Mouse (Mus musculus) kidney, adult 11 months (tissue): ENCODE measurements around the gene Vsx1.

ENCODE experiments used
- DNase-seq: peaks from one replicate; pipeline ENCODE4 v3.0.0; 2022

Gene Vsx1

DNA sequence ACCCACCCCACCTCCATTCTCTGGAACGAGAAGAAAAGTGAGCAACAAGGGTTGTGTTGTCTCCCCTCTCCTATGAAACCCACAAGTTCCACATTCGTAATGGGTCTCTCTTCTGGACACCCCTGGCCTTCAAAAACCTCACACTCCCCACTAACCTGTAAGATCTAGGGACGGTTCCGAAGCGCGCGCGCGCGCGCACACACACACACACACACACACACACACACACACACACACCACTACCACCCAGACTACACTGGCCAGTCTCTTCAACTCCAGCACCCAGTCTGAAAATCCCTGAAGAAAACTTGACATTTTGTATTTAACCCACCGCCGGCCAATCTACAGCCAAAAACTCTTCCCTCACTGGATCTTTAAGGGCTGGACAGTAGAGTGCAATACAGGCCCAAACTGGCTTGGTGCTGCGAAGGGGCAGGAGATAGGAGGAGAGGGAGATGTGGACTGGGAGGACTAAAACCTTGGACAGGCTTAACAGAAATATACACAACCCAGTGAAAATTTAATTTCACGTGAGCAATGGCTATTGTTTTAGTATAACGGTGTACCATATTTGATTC, at the start of gene Vsx1:
Gene Vsx1, minus strand, starts transcription at position 138 of the 578 bp plus-strand sequence.
- DNase-seq = no peak

DNA sequence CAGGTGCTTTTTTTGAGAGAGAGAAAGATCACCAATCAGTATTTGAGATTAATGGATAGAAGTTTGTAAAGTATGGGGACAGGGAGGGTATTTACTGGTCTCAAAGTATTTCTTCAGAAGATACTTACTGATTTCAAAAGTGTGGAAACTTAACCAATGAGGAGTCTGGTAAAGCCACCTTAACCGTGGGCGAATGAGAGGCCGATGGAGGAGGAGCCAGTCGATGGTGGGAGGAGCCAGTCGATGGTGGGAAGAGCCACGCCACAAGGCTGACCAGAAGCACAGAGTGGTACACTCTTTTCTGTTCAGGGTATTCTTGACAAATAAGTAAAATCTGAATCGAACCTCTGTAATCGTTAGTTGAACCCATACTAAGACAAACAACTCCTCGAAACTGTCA, 48.7 kb upstream of the Vsx1 start:
- DNase-seq = no peak

DNA sequence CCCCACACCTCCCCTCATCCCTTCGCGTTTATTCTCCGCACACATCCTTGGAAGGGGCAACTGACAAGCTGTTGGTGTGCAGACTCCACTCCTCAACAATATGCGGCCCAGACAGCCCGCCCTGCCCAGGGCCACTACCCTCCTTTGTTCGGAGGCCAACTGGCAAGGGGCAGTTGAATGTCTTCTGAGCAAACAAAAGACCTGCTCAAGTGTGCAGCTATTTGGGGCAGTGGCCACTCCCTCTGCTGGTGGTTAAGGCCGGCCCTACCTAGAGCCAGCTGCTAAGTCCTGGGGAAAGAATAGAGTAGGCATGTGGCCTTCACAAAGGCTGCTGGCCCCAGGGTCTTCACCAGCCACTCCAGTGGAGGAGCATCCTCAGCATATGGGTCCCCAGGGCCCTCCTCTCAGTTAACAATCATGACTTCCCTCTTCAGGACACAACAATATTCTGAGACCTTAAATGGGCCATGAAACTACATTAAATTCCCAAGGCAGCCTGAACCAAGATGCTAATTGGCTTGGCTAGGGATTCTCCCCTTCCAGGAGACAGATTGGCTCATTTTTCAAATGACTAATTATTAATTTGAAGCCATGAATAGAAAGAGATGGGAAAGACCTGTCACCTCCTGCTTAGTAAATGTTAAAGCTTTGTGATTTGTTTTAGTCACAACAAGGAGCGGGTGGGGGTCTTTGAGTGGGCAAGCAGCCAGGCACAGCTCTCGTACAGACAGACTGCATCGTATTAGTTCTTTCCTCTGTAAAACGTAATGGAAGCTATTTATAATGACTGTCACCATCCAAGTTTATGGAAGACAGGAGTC, 46.8 kb upstream of the Vsx1 start:
- DNase-seq = no peak

DNA sequence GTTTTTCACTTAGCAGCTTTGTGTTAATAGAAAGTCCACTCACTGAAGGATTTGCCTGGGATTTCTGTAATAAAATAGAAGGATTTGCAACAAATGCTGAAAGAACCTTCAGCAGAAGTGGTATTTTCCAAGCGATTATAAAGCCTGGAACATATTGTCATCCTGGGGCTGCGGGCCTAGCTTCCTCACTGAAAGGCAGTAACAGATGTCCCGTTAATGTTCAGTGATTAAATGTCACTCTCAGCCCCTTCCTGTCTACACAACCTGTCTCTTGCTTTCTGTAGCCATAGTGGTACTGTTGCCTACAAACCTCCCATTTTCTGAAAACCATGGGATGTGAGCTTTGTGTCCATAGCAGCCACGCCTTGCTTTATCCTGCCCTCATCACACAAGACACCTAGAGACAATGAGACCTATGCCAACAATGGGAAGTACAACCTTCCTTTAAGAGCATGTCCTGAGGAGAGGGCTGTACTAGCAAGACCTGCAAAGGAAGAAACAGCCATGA, 23.1 kb upstream of the Vsx1 start:
- no peak for DNase-seq

DNA sequence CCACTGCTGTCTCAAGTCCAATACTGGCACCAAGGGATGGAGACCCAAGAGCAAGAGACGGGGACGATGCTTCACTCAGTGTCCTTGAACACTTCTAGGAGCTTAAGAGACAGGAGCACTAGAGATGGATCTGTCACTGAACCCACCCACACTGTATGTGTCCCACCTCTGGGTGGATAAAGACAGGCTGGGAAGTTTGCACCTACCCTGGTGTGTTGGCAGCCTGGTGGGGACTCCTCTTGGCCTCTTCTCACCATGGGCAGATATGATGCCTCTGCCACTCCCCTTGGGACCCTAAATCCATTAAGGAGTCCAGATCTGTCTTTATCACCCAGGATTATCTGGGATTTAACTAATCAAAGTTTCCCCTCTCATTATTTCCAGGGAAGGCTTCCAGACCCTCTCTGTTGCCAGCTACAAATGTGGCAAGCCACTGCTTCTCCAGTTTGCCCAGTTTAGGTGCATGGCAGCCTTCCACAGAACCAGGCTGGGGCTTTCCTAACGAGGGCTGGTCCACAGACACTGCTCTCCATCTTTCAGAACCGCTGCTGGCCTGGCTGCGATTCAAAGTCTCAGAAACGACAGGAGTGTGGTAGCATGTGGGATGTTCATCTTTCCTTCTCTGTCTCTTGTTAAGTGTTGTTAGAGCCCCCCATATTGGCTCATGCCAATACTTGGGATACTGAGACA, 2.5 kb upstream of the Vsx1 start:
- DNase-seq = no peak

DNA sequence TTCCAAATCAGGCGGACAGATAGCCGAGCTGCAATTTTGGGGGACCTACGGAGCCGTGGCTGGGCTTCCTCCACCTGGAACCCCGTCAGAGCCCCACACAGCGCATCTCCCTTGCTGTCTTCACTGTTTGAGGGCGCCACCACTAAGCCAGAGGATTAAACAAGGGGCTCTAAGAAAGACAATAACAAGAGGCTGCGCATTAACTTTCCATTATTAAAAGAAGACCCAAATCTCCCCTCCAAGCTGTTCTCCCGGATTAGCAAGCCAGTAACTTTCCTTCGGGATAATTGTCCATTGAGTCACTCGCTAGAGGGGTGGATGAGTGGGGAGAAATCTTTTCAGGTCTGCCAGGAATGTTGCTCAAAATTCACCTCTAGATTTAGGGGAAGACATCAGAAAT, 1.1 kb upstream of the Vsx1 start:
- DNase-seq = no peak

DNA sequence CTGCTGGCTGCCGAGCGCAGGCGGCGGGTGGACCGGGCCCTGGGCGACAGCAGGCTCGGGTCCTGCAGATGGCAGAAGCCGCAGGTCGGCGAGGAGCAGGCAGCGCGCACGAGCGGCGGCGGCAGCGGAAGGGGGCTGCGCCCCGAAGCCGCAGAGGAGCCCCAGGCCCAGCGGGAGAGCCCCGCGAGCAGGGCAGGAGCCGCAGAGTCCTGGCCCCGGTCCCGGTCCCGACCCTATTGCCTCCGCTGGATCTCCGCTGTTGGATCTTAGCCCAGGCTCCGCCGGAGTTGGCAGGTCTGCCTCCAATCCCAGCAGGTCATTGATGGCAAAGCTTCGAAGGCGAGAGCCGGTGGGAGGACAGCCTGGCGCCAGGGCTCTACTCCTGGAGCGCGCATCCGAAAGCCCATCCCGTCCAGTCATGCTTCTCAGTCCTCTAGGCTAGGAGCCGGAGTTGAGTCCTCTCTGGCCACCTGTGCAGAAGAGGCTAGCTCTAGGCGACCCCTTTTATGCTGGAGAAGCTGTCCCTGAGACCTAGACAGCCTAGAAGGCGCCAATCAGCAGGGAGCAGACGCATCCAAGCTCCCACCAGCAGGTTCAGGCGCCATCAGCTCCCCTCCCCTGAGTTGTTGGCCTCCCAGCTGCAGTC, 496 bp downstream of the Vsx1 start:
- peak; percentile 44 for DNase-seq

DNA sequence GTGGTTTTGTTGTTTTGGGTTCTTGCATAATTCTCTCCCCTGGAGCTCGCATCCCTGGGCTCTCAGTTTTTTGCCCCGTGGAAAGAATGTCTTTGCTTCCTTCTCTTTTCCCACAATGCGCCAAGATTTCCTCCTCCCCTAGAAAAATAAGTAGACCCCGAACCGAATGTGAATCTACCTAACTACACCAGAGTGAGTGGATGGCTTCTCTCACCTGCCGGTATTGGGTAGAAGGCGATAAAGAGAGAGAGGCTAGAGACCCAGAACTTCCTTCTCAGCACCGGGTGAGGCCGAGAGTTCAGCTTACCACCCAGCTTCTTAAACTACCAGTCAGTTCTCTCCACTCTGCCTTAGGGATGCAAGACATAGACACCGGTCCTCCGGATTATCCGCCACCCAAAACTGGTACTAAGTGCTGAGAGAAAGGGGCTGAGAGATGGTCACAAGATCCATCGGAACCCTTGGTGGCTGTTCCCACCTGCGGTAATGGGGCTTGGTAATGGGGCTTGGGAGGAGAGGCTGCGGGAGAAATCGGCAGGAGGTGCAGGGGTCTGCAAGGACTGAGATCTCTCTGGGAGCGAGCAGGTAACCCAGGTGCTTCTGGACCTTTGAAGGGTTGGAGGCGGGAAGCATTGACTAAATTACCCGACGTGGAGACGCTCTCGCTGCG, 1.2 kb downstream of the Vsx1 start:
- DNase-seq = no peak

DNA sequence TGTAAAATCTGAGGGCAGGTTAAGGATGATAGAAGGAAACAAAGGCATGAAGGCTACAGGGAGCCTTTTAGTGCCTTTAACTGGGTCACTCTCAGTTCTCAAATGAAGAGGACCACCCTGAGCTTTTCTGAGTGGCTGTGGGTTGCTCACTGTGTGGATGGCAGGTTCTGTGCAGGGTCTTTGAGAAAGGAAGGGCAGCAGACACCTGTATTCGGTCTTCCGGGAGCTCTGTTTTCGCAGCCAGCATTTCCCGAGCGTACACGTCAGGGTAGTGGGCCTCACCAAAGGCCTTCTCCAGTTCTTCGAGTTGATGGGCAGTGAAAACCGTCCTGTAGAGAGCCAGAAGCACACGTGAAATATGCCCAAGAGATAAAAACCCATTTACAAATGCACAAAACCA, 3.8 kb downstream of the Vsx1 start:
- DNase-seq = no peak

DNA sequence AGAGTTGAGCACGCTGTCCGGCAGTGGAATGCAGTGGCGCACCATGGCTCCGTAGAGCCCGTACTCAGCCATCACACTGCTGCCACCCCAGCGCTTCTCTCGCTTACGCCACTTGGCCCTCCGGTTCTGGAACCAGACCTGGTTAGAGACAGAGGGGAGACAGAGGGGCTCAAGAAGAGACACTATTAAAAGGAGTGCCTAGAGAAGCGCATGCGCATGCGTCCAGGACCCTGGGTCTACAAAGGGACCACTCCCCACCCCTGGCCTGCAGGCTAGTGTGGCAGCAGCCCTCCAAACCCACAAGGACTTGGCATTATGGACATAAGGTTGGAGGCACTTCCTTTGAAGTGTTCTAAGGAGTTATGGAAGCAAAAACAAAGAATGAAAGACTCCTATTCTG, 4.7 kb downstream of the Vsx1 start:
- DNase-seq = no peak

DNA sequence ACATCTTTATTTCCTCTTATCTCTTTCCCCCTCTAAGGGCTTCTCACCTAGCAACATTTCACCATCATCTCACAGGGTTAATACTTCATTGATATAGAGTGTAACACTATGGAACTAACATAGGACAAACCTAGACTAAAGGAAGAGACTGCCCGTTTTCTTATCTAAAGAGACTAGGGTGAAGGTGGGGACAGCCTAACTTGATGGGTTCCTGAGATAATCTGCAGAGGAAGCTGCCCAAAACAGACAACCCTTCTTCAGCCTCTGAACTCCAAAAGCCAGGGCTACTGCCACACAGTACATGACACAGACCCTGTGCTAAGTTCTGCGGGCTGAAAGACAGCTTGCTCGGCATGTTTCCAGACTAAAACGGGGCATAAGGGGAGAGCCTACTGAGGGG, 7.6 kb downstream of the Vsx1 start:
- DNase-seq = no peak

DNA sequence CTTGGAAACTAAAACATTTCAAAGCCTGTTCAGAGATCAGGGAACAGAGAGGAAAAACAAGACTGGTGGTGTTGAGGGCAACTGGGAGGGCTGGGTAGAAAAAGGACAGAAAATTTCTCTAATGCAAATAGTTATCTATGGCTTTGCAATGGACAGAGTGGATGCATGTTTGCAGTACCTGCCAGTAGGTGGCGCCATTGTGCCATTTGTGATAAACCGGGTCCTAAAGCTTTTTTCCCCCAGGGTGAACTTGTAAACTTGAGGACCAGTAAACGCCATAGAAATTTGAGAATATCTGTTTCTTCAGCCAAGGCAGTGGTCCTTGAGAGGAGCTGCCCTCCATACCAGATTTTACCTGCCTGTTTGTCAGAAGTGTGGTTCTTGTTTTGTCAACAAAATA, 10.8 kb downstream of the Vsx1 start:
- DNase-seq = no peak

DNA sequence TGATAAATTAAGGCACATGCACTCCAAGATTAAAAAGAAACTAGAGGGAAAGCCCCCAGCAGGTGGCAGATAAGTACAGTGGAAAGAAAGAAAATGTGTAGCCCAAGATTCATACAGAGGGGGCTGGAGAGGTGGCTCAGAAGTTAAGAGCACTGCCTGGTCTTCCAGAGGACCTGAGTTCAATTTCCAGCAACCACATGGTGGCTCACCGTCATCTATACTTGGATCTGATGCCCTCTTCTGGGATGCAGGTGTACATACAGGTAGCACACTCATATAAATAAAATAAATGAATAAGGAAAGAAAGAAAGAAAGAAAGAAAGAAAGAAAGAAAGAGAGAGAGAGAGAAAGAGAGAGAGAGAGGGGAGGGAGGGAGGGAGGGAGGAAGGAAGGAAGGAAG, 13.6 kb downstream of the Vsx1 start:
- DNase-seq = no peak

DNA sequence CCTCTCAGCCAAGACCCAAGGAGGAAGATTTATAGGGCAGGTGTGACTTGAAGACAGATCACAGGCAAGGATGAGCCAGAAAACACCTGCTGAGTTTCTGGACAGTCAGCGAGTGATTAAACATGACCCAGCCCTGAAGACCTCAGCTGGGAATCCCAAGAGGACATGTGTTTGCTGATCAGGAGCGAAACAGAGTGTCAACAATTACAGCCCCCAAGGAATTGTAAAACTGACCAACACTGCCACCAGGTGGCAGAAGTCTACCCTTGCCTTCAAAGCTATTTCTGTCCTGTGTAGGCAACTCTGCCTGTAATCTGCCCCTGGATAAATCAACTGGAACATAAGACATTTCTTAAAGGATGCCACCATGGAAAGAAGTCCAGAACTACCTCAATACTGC, 14.3 kb downstream of the Vsx1 start:
- DNase-seq = peak; percentile 54

DNA sequence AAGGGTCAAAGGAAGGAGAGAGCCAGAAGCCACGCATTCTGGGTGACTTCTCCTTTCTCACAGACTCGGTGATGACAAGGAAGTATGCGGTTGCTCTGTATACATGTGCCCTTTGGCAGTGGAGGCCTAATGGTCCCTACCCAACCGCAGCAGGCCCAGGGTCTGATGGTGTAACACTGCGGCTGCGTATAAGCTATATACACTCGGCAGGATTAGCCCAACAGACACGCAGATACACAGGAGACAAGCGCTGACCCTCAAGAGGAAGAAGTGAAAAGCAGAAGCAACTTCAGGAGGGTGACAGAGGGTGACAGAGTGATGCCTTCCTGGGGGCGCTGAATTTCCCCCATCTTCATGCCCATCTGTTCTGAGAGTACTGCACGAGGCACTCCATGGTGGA, 15.2 kb downstream of the Vsx1 start:
- no peak for DNase-seq

DNA sequence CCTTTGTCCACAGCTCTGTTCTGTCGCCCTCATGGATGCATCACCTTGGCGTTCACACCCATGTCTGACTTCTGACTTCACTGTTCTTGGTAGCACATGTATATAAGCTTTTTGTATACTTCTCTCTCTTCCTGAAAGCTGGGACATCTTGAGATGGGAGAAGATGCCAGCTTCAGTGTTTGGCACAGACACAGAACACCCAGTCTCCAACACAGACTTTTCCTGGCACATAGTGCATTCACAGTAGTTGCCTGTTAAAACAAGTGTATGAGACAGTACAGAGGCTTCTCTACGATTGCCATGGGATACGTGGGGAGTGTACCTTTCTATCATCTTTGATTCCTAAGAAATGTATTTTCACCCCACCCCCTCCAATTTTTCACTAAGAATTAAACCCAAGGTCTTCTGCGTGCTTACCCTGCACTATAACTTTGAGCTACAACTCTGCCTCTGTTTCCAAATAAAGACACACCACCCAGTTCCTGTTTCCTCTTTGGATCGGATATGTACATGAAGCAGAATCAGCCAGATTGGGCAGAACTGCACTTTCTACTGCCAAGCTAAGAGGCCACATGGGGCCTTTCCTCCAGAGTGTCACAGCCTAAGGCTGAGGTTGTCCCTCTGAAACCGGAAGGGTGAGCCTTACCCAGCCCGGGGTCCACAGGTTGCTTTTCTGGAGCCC, 17.4 kb downstream of the Vsx1 start:
- DNase-seq = no peak

DNA sequence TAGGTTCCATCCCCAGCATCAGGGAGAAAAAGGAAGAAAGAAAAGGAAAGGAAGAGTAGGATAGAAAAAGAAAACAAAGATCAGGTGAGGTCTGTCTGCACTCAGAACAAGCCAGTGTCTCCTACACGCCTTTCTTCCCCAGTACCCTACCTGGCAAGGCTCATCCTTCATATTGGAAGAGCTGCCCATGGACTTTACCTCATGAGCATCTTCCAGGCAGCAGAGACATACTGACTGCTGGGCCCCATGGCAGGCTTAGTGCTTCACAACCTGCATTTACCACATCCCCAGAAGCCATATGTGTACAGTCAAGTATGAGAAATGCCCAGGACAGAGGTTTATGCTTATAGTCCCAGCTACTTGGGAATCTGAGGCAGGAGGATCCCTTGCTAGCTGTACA, 18.2 kb downstream of the Vsx1 start:
- no peak for DNase-seq

DNA sequence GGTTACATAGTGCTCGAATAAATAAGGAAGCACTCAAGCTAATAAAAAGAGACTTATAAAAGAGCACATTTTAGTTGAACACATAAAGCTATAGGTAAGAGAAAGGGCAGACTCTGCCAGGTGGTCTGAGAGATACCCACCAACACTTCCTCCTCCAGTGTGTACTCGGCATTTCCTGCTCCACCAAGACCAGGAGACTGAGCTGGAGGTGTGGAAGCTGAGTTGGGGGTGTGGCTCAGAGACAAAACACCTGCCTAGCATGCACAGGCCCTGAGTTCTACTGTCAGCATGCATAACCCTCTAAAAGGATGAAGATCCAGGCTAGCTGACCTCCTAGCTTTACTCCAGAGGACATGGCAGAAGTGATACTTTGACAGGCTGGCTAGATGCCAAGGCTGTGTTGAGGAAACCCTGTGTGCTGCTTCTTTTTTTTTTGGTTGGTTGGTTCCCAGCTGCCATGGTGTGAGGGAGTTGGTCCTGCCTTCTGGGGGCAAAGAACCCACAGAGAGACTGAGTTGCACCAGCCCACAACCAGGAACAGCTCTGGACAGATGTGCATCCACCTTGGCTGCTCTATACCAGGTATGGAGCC, 19.6 kb downstream of the Vsx1 start:
- no peak for DNase-seq

DNA sequence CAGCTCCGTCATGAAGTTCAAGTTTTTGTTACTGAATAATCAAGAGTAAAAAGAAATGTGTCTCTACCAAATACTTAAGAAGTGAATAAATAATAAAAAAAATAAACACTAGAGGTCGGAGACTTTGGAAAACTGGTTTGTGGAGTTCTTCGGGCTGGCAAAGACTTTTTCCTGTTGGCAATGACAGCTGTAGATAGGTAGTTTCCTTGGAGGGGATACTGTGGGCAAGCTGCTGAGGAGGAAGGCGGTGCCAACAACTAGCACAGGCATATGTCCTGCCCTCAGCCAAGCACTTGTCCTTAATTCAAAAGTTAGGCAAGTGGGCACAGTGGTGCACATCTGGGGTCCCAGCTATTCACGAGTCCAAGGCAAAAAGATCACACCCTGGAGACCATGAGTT, 20.2 kb downstream of the Vsx1 start:
- DNase-seq = no peak

DNA sequence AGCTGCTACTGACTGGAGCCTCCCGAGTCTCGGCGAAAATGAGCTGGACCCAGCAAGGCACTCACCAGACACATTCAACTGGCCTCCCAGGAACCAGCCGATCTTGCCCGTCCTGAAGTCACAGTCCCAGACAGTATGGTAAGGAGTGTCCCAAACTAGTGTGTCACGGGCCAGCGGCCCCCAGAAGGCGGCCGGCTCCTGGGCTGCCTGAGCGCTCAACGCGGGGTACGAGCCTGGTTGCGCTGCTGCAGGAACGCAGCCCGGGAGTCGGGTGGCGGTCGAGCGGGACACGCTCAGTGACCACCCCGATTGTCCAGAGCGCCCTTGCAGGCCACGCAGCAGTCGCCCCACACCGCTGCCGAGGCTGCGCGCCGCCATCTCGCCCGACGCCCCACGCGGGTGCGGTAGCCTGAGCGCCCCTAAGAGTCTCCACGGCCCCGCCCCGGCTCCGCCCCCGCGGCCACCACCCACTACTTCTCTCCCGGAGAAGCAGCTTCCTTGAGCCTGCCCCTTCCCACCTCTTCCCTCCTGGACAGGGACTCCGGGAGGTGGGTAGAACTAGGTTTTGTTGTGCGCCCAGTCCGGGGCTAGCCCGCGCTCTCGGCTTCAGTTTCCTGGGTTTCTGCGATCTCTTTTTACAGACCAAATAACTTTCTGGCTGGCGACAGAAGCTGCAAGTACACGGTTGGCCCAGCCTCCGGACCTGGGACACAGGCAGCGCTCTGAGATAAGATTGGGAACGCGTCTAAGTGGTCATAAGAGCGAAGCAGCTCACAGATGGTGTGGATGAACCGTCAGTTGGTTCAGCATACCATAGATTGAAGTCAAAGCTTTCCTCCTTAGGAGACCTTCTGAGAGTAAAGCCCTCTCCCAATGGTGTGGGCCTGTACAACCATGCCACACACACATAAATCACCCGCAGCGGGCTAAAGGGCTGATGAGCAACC, 21.1 kb downstream of the Vsx1 start, which contains the start of gene Acss1:
Gene Acss1, minus strand, starts transcription at position 681 of the 947 bp plus-strand sequence.
- DNase-seq = peak; percentile 81
